Mouse (Mus musculus) G1E (cell line): ENCODE results near the gene Adarb2. TPM values are rescaled to one million over a fixed set of nuclear protein-coding genes. Genes with fewer than 3 reads are reported as not detected.

Experiments
- ATAC-seq: 2 replicates; pipeline ENCODE4 v1.8.0; 2016; ENCODE audit warnings: mild to moderate bottlenecking; ENCODE audit not compliant: insufficient number of reproducible peaks, poor library complexity, low FRiP score, severe bottlenecking; ENCODE audit errors: extremely low read depth
- DNase-seq: peaks from one replicate; pipeline ENCODE4 v3.0.0; 2012; ENCODE audit warnings: low spot score
- H3K27me3 ChIP-seq: 2 replicates; pipeline ENCODE4 v1.6.1; 2012; ENCODE audit warnings: mild to moderate bottlenecking, low read length, inconsistent platforms; ENCODE audit not compliant: insufficient read depth
- H3K36me3 ChIP-seq: replicated peaks from 2 replicates; pipeline ENCODE3; 2012; ENCODE audit warnings: mild to moderate bottlenecking, inconsistent platforms
- H3K4me1 ChIP-seq: 2 replicates; pipeline ENCODE4 v1.6.1; 2012; ENCODE audit warnings: low read depth, low read length, inconsistent platforms, mixed read lengths; ENCODE audit not compliant: insufficient read depth
- H3K4me3 ChIP-seq: 2 replicates; pipeline ENCODE4 v1.5.1; 2012; ENCODE audit warnings: low read depth, mild to moderate bottlenecking, inconsistent platforms, low read length, moderate library complexity, mixed read lengths
- H3K9me3 ChIP-seq: replicated peaks from 2 replicates; pipeline ENCODE4 v1.6.1; 2012; ENCODE audit warnings: inconsistent platforms
- CTCF ChIP-seq: IDR thresholded peaks from 2 replicates; pipeline ENCODE4 v1.5.1; 2012; ENCODE audit warnings: low read depth, low read length, inconsistent platforms, mixed read lengths
- GATA1 ChIP-seq: IDR thresholded peaks from 2 replicates; pipeline ENCODE4 v1.6.1; 2012; ENCODE audit warnings: borderline replicate concordance, low read length, inconsistent platforms, mixed read lengths
- GATA2 ChIP-seq: IDR thresholded peaks from 2 replicates; pipeline ENCODE4 v1.6.1; 2012; ENCODE audit warnings: low read depth, low read length, inconsistent platforms, borderline replicate concordance
- POLR2AphosphoS5 ChIP-seq: IDR thresholded peaks from 2 replicates; pipeline ENCODE4 v1.6.1; 2012; ENCODE audit warnings: low read depth, low read length, inconsistent platforms; ENCODE audit not compliant: insufficient replicate concordance
- TAL1 ChIP-seq: conservative IDR thresholded peaks from 2 replicates; pipeline ENCODE4 v1.6.1; 2012; ENCODE audit warnings: low read depth, low read length, inconsistent platforms, mixed read lengths
- polyA plus RNA-seq: library from polyadenylated mRNA; stranded (reverse); fragments of >175 nt; gene quantifications from 2 replicates; pipeline ENCODE4 v1.2.3, GENCODE M21; 2012
- total RNA-seq, 2 experiments: library from RNA; stranded (forward) in 1 of 2; stranded (reverse) in 1 of 2; fragments of 200-1000 nt in 1 of 2; fragments of >200 nt in 1 of 2; fragmentation: Nextera tagmentation in 1 of 2; gene quantifications; 2 replicates each; pipeline ENCODE4 v1.2.3; 2014 to 2017

Adarb2 gene
- total and polyA plus RNA-seq, 3 experiments = 0.33 TPM; not detected in 2

DNA sequence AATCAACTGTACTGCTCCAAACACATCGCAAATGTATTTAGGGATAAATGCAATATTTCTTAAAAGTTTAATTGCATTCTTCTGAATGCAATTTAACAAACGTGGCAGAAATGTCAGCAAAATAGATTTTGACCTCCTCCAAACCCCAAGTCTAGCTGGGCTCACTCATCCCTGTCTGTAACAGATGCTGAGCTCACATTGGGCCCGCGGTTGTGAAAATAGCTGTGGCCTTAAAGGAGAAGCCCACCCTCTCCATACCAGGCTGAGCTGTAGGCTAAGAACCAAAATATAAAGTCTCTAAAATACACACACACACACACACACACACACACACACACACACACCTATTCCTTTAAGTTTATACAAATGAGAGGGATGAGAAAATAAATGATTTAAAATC lies 8.1 kb downstream of the Adarb2 start:
- H3K9me3 ChIP-seq = no peaks in the 10 kb centered on the region
- no peaks in the 10 kb centered on the region for H3K4me1 ChIP-seq
- DNase-seq (no peak), ATAC-seq (no peak)
- no peaks in the 10 kb centered on the region for H3K36me3 ChIP-seq
- H3K27me3 ChIP-seq = peaks cover 3% of the 10 kb centered on the region; the same call in 1 of the 2 replicates
- no peak for TF ChIP-seq CTCF
- no peak for TF ChIP-seq POLR2AphosphoS5
- TF ChIP-seq TAL1 = no peak
- no peak for TF ChIP-seq GATA2
- no peak for TF ChIP-seq GATA1
- H3K4me3 ChIP-seq = no peak overlapping the region

DNA sequence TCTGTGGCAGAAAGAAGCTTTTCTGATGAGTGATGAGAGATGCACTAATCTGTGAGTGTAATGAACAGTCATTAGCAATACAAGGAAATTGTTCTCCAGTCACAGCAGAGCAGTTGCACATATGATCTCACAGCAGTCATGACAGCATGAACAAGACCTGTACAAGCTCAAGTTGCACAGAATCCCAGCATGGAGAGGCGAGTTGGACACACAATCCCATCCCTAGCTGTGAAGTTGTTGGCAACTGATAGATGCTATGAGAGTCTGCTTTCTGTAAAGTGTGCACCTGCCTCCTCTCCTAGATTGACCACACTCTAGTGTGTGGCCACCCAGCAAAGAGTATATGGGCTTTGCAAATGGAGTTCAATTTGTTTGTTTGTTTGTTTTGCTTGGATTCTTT lies 36.2 kb downstream of the Adarb2 start:
- no peaks in the 10 kb centered on the region for H3K4me1 ChIP-seq
- ATAC-seq = no peak
- no peaks in the 10 kb centered on the region for H3K36me3 ChIP-seq

DNA sequence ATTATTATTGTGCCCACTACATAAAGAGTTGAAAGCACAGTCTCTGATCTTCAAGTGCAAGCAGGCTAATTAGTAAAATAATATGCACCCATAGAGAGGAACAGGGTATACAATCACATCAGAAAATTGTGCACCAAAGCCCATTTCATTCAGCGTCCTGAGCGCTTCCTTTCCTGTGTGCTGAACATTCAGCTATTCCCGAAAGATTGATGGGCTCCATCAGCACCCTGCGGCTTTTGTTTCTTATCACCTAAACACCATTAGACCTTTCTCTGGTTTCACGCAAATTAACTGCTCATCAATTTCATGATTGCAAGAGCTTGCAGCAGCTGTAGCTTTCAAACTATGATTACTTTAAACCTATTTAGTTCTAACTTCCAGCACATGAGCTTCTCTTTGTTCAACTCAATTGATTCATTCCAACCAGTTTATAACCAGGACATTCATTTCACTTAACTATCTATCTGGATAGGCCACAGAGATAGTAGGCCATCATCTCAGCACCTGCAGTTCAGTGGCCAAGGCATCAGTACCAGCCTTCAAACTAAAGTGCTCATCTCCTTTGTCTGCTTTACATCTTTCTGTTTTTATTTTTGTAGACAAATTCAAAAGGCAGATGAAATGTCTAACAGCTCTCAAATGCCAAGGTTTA lies 45.5 kb downstream of the Adarb2 start:
- Histone ChIP-seq H3K4me1 (no peaks in the 10 kb centered on the region), H3K36me3 (no peaks in the 10 kb centered on the region), H3K9me3 (no peaks in the 10 kb centered on the region), H3K27me3 (no peaks in the 10 kb centered on the region), H3K4me3 (no peak overlapping the region)
- no peak for ATAC-seq
- TF ChIP-seq TAL1 = no peak
- TF ChIP-seq GATA2 = no peak
- no peak for TF ChIP-seq CTCF
- no peak for TF ChIP-seq POLR2AphosphoS5
- no peak for TF ChIP-seq GATA1
- DNase-seq = no peak

More for the DNA sequence above, 36.2 kb downstream of the Adarb2 start:
- Histone ChIP-seq H3K27me3 (no peaks in the 10 kb centered on the region), H3K9me3 (no peaks in the 10 kb centered on the region), H3K4me3 (no peak overlapping the region)
- DNase-seq = no peak
- no peak for TF ChIP-seq GATA1
- TF ChIP-seq TAL1 = no peak

DNA sequence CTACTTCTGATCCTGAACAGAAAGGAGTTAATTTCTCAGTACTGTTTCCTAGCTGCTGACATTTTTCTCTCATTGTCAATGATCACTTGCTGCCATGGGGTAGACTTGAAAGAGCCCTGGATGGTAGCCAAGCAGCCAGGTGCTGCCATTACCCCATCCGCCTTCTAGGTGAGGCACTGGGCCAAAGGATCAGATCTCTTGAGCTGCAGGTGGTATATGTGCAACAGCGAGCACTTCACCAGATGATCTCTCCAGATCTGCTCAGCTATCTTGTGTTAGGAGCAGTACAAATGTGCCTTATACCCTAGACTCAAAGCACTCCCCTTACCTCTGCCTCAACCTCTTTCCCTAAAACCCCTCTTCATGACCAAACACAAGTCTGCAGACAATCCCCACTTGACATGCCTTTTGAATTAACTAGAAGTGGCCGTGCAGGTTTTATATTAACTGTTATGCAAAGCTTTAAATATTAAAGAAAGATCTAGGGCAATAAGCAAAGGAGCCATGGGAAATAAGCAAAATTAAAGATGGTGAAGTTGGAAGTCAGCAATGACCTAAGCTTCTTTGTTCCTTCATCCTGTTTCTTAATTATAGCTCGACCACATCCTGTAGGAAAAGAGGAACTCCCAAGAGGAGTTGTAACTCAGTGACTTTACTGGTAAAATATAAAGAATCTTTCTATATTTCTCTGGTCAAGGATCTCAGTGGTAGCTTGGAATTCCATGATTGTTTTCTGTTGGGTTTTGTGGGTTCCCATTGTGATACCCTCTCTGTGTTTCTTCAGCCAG lies 69.7 kb downstream of the Adarb2 start:
- H3K36me3 ChIP-seq = no peaks in the 10 kb centered on the region
- H3K9me3 ChIP-seq = no peaks in the 10 kb centered on the region
- H3K4me3 ChIP-seq = no peak overlapping the region
- DNase-seq = no peak
- TF ChIP-seq GATA2 (no peak), GATA1 (no peak), POLR2AphosphoS5 (no peak), CTCF (no peak), TAL1 (no peak)
- no peak for ATAC-seq
- H3K27me3 ChIP-seq = no peaks in the 10 kb centered on the region
- H3K4me1 ChIP-seq = no peaks in the 10 kb centered on the region

DNA sequence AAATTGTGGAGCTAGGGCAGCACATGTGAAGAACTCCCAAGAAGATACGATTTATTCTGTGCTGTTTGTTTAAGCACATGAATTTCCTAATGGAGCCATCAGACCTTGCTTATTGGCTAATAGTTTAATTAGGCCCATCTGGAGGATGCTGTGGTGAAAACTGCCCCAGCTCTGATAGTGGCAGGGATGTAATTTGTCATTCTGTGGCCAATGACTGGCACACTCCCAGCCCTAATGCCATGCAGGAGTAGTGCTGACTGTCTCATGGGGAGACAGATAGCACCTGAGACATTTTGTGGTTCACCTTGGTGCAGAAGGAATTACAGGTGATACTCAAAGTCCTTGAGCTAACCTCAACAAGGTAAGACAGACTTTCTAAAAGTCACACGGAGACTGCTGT lies 80.5 kb downstream of the Adarb2 start:
- no peak overlapping the region for H3K4me3 ChIP-seq
- ATAC-seq (no peak), DNase-seq (no peak)
- H3K9me3 ChIP-seq = no peaks in the 10 kb centered on the region
- H3K36me3 ChIP-seq = no peaks in the 10 kb centered on the region
- no peaks in the 10 kb centered on the region for H3K4me1 ChIP-seq
- TF ChIP-seq POLR2AphosphoS5 = no peak
- TF ChIP-seq CTCF = no peak
- TF ChIP-seq GATA1 = no peak
- TF ChIP-seq TAL1 = no peak
- TF ChIP-seq GATA2 = no peak
- no peaks in the 10 kb centered on the region for H3K27me3 ChIP-seq

DNA sequence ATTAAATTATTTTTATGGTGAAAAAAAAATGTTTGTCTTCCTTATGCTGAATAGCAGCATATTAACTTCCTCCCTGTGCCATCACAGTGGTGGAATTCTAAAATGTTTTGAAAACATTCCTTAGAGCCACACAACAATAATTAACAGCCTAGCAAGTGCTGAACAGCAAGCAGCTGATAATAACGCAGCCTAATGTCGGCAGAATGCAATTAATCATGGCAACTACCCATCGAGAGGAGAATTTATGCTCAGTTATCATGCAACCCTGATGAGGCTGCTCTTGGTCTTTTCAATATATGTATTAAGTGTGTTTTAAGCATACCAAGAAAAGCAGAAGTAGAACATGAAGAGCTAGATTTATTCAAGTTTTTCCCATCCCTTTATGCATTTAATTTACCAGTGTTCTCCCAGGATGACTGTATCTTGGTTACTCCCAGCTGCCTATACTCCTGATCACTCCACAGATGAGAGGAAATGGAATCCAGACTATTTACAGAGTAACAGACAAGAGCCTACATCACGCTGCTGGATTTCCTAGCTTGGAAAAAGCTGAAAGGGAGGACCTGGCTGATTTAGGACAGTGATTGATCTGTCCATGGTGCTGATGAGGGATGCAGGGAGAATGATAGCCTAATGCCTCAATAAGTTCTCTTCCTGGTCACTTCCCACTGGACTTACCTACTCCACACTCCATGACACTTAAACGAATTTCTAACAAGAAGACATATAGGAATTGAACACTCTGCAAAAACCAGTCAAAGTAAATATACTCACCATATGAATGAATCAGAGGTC lies 113.9 kb downstream of the Adarb2 start:
- no peak for TF ChIP-seq CTCF
- TF ChIP-seq POLR2AphosphoS5 = no peak
- no peak for TF ChIP-seq GATA2
- TF ChIP-seq GATA1 = no peak
- no peak for TF ChIP-seq TAL1
- H3K4me3 ChIP-seq = no peak overlapping the region
- no peaks in the 10 kb centered on the region for H3K27me3 ChIP-seq
- no peak for ATAC-seq
- no peak for DNase-seq
- H3K9me3 ChIP-seq = no peaks in the 10 kb centered on the region
- no peaks in the 10 kb centered on the region for H3K4me1 ChIP-seq
- no peaks in the 10 kb centered on the region for H3K36me3 ChIP-seq
